ENCODE assay signal across 13 mouse cellular contexts in the genomic region with DNA sequence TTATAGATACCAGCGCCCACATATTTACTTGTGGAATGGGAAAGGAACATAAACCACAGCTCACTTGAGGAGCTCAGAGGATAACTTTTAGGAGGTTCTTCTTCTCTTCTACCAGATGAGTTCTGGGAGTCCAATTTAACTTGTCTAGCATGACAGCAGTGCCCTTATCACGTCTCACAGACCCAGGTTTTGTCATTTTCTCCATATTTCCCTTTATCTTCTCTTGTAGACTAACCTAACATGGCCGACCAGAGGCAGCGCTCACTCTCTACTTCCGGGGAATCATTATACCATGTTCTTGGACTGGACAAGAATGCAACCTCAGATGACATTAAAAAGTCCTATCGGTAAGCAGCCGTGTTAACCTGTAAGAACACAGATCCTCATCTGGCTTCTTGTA.
"Had no signal": no experiment of that assay in that cellular context is flagged by ENCODE, and none has a peak within 500 bp of the region (broad histone marks: within the 10 kb centered on the region; RNA-seq: fewer than 3 reads in every experiment).

No protein-coding gene starts in this region.

- H3K9ac ChIP-seq: midbrain, embryonic 15.5 days; neural tube, embryonic 13.5 days had no signal

- DNase-seq: kidney, adult 2 months; kidney, postnatal 25 days; lung, adult 2 months; lung, postnatal 36 days; retina, postnatal 1 day; thymus, adult 18-20 months; thymus, postnatal 14 days had no signal

- H3K9me3 ChIP-seq: limb, embryonic 10.5 days; midbrain, embryonic 15.5 days; neural tube, embryonic 13.5 days had no signal

- H3K27ac ChIP-seq: left cerebral cortex, adult 2 months; limb, embryonic 10.5 days; midbrain, embryonic 15.5 days; neural tube, embryonic 13.5 days had no signal

- H3K4me2 ChIP-seq: midbrain, embryonic 11.5 days; midbrain, embryonic 15.5 days; neural tube, embryonic 13.5 days had no signal

- H3K27me3 ChIP-seq: midbrain, embryonic 15.5 days; neural tube, embryonic 13.5 days had no signal

- H3K4me1 ChIP-seq: limb, embryonic 10.5 days; midbrain, embryonic 15.5 days; neural tube, embryonic 13.5 days had no signal

- ATAC-seq: lung, postnatal 0 days; midbrain, embryonic 15.5 days had no signal

- H3K4me3 ChIP-seq: left cerebral cortex, adult 2 months; limb, embryonic 10.5 days; midbrain, embryonic 15.5 days; neural tube, embryonic 13.5 days had no signal
